Mouse (Mus musculus): ENCODE data around the gene Gorab.

Gorab gene

DNA sequence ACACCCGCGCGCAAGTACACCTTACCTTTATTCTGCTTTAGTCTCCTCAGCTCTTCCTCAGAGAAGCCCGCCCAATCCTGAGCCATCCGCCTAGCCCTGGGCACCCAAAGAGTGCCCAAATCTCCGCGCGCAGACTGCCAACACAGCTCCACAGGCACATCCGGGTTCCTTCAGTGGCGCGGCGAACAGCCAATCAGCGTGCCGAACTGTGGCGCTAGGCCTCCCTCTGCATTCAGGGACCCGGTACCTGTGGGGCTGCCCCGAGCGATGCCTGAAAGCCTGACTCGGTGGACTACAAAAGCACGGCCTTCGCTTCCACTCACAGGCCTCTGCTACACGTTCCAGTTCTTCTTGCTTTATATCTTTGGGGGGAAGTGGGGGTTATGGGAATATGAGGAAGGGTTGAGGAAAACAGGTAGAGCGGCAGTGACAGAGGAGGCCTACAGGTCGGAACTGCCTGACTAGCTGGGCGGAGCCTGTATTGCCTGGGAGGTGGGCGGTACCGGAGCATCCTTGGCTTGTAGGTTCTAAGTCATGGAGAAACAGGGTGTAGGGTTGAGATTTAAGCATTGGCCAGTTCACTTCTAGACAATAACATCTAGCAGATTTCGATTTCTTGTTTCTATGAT lies at the start of gene Gorab:
Gene Gorab, minus strand, starts transcription at position 172 of the 629 bp plus-strand sequence.
- peak; percentile 94 for DNase-seq (ENCODE audit: low spot score in 2 of 2)

DNA sequence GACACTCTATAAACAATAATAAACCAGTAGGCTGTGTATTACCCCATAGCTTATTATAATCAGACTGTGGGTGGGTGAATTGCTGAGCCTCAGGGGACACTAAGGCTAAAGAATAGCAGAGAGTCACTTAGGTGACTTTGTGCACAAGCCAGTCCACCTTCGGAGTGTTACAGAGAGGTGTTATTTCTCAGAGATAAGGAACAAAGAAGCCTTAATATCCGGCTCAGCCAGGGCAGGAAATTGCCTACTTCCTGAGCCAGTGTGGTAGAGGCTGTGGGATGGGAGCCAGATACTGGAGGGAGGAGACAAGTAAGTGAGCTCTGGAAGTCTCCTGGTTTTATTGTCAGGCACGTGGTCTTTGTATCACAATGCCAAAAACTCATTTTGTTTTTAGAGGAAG lies 40.4 kb upstream of the Gorab start:
- no peak for DNase-seq (ENCODE audit: low spot score in 2 of 2)

DNA sequence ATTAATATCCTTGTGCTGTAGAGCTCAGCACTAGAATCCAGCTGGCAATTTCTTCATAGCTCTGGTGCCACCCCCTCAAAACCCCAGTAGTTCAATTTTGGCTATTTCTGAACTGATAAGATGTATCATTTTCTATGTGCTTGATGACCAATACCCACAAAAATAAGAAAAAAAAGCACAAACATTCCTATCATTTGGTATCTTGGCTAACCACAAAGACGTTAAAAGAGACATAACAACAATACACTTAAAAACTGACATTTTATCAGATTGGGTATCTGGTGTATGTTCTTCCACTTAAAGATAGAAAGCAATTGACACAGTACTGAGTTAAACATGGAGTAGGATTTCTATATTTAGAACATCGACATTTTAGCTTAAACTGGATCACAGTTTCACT lies 35.5 kb upstream of the Gorab start:
- DNase-seq (ENCODE audit: low spot score in 2 of 2): no peak

DNA sequence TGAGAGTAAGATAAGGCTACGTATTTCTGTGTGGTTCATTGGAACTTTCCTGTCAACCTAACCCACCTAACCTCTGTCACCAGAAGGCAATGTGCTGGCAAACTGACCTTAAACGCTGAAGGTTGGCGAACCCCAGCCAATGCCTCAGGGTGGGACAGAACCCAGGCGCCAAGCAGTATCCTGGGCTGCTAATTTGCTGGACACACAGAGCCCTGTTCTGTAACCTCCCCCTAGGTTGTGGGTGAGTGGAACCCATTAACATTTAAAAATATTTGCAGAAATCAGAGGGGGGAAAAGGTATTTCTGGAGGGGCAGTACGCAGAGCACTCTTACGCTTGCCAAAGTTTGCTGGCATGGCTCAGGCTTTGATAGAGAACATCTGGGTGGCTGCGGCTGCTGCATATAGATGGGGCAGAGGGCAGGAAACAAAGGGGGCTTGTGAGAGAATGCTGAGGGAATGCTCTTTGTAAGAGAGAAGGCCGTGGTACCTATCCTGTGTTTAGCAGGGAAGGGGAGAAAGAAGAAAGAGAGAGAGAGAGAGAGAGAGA lies 20.1 kb upstream of the Gorab start:
- DNase-seq (ENCODE audit: low spot score in 2 of 2): no peak

GRCm38 (mm10) chr1:163417191-163417590 lies 13.7 kb upstream of the Gorab start:
- DNase-seq (ENCODE audit: low spot score in 2 of 2): no peak

- no peak for DNase-seq (ENCODE audit: low spot score in 2 of 2)
Measured at GRCm38 (mm10) chr1:163414200-163414599, 10.7 kb upstream of the Gorab start.

DNA sequence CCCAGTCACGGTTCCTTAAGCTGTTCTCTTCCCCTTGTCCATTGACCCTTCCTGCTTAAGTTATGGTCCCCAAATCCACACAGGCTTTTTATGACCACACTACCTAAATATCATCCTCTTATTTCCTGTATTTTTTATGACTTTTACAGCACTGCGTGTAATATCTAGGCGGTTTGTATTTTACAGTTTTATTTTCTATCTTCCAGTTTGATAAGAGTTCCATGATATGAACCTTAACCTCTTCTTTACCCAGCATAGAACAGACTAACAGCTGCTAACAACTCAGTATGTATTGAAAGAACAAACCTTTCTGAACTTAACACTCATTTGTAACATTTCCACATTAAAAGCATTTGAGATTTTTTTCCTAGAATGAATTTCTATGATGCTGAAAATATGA lies 2.7 kb upstream of the Gorab start:
- no peak for DNase-seq (ENCODE audit: low spot score in 2 of 2)

- no peak for DNase-seq (ENCODE audit: low spot score in 2 of 2)
Measured at GRCm38 (mm10) chr1:163391321-163391720, 12.1 kb downstream of the Gorab start.

GRCm38 (mm10) chr1:163390044-163390443 lies 13.4 kb downstream of the Gorab start:
- DNase-seq (ENCODE audit: low spot score in 2 of 2): no peak

DNA sequence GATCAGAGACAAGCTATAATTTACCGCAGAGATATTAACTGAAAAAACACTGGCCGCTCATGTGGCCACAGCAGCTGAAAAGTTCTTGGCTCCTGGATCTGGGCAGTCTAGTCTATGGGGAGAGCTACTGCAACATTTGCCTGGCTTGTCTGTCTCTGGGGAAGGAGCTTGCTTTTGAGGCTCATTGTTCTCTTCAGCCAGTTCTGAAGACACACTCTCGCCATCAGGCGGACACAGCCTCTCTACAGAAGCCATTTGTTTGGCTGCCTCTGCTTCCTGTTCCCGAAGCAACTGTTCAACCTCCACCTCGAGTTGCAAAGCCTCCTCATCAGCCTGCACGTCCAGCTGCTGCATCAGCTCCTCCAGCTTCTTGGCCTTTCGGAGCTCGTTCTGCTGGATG lies 17.3 kb downstream of the Gorab start:
- no peak for DNase-seq (ENCODE audit: low spot score in 2 of 2)

- no peak for DNase-seq (ENCODE audit: low spot score in 2 of 2)
Measured at GRCm38 (mm10) chr1:163383442-163384027, 19.9 kb downstream of the Gorab start.

GRCm38 (mm10) chr1:163382048-163382719 lies 21.3 kb downstream of the Gorab start:
- no peak for DNase-seq (ENCODE audit: low spot score in 2 of 2)

DNA sequence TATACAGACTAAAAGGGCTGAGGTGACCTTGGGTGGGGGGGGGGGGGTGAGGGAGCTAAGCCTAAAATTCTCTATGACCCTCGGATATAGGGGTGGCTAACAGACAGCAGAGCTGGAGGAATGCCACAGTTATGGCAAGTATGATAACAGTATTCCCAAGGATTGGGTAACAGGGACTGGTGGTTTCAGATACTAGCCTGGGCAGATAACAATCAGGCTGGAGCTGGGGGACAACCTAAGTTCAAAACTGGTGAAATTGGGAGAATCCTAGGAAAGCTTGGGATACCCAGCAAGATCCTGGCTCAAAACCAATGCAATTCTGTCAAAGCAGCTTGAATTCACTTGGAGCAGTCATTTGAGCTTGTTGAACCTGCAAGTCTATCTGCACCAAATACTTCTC lies 22.9 kb downstream of the Gorab start:
- DNase-seq (ENCODE audit: low spot score in 2 of 2): no peak

DNA sequence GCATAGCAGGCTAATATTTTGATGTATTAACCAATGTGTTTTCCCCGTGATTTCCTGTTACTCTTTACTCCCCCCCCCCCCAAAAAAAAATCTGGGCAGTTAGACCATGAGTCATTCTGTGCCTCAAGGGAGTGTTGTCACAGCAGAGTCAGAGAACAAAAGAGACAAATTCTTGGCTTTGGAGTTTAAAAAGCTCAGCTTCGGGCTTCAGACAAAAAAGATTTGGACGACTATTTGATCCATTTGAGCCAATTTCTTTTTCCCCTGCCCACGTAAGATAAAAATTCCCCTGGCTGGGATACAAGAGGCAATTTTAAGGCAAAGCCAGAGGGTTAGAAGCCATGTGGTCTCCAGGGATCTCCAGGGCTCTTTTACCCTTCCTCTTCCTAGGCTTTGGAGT lies 23.4 kb downstream of the Gorab start:
- DNase-seq (ENCODE audit: low spot score in 2 of 2): no peak

DNA sequence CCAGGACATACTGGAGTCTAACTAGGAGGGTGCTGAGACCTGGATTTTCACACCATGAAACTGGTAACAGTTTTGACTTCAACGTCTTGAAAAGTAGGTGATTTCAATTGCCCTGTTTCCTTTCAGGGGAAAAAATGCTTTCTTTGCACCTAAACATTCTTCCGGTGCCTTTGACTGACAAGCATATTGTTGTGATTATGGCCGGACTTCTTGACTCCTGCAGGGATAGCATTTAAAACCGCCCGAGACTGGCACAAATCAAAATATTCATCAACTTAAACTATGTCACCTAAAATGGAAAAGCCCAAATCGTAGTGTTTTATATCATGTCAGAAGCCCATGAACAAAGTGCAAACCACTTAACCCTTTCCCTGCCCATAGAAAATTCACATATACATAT lies 25.5 kb downstream of the Gorab start:
- no peak for DNase-seq (ENCODE audit: low spot score in 2 of 2)

- no peak for DNase-seq (ENCODE audit: low spot score in 2 of 2)
Measured at GRCm38 (mm10) chr1:163376818-163377581, 26.5 kb downstream of the Gorab start.

DNA sequence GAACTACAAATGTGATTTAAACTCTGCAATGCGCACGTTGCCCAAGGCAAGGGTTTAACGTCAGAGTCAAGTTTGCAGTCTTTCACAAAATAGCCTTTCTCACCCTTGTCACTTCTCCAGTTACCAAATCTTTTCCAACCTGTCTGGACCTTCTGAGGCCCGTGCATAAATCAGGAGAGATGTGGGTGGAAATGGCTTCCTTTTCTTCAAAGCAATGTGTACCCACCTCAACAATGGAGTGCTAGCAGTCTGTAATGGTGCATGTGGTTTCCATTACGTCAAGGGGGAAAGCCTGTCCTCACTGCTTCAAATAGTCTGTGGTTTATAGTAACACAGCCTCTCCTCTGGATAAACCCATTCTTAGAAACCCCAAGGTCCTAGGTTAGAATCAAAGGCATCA lies 29.0 kb downstream of the Gorab start:
- no peak for DNase-seq (ENCODE audit: low spot score in 2 of 2)

DNA sequence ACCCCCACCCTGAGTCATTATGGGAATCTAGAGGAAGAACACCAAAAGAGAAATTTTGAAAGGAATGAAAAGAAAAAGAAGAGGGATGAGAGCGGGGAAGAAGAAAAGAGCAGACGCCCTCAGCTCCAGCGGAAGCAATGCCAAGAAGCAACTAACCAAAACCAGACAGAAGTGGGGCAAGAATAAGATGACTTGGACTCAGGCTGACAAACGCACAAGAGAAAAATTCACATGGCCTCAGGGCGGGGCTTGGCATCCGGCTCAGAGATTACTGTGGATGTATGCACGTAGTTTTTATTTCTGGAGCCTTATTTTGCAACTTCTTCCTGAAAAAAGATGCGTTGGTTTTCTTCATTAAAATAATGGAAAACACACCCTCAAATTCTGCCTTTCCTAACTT lies 41.3 kb downstream of the Gorab start:
- DNase-seq (ENCODE audit: low spot score in 2 of 2): no peak

- no peak for DNase-seq (ENCODE audit: low spot score in 2 of 2)
Measured at GRCm38 (mm10) chr1:163361376-163361775, 42.1 kb downstream of the Gorab start.

DNA sequence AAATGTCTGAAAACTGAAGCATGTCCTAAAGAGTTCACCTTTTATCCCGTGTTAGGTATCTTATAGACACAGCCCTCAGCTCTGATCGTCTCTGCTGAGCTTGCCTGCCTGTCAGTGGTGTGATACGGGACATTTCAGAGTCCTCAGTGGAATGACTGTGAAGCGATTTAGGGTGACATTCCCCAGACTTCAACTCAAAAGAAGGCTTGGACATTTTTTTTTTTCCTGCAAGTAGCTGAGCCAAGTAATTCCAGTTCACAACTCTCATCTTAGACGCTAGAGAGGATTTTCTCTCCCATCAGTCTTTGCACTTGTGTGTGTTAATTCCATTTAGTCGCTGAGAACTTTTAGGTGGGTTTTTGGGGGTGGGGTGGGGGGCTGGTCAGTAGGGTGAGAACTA lies 42.7 kb downstream of the Gorab start:
- no peak for DNase-seq (ENCODE audit: low spot score in 2 of 2)

GRCm38 (mm10) chr1:163359521-163359920 lies 43.9 kb downstream of the Gorab start:
- no peak for DNase-seq (ENCODE audit: low spot score in 2 of 2)

DNA sequence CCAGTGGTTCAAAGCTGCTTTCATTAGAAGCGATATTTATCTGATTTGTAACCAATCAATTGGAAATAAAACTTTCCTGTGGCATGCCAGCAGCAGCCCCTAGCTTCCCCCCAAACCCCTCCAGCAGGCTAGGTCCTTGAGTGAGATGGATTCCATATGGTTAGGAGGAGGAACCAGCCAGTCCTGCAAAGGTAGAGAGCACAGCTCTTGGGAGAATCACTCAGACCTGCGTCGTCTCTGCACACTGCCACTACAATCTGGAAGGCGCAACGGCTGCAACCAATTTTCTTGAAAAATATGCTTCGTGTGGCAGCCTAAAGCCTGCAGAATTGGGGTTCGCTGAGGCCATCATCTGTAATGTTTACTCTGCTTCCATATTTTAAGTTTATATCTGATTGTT lies 45.3 kb downstream of the Gorab start:
- DNase-seq (ENCODE audit: low spot score in 2 of 2): no peak

All from frontal cortex, postnatal 25 days (tissue).